Mouse (Mus musculus) lung, embryonic 15.5 days (tissue): Measurements from ENCODE around the gene Tbc1d14. TPM values are rescaled to one million over a fixed set of nuclear protein-coding genes. Genes with fewer than 3 reads are reported as not detected.

Experiments used
- ATAC-seq: fragments of 200-750 bp; cut with Nextera tagmentation; 2 replicates; pipeline ENCODE4 v1.8.0; 2017; ENCODE audit warnings: moderate number of reproducible peaks, borderline replicate concordance; ENCODE audit not compliant: low FRiP score, low TSS enrichment; ENCODE audit errors: extremely low read depth
- H3K27ac ChIP-seq: fragments of 300-500 bp; sonication (generic); 2 replicates; pipeline ENCODE4 v1.5.1; 2015; ENCODE audit warnings: moderate library complexity, mild to moderate bottlenecking, inconsistent platforms
- H3K27me3 ChIP-seq: fragments of 300-500 bp; sonication (generic); 2 replicates; pipeline ENCODE4 v1.6.1; 2015; ENCODE audit warnings: inconsistent platforms
- H3K36me3 ChIP-seq: fragments of 300-500 bp; sonication (generic); 2 replicates; pipeline ENCODE4 v1.6.1; 2015; ENCODE audit warnings: inconsistent platforms
- H3K4me1 ChIP-seq: fragments of 300-500 bp; sonication (generic); 2 replicates; pipeline ENCODE4 v1.6.1; 2015; ENCODE audit warnings: inconsistent platforms
- H3K4me2 ChIP-seq: fragments of 300-500 bp; sonication (generic); 2 replicates; pipeline ENCODE4 v1.6.1; 2015; ENCODE audit warnings: inconsistent platforms, mild to moderate bottlenecking, moderate library complexity
- H3K4me3 ChIP-seq: fragments of 300-500 bp; sonication (generic); 2 replicates; pipeline ENCODE4 v1.5.1; 2015; ENCODE audit warnings: mild to moderate bottlenecking, inconsistent platforms
- H3K9ac ChIP-seq: fragments of 300-500 bp; sonication (generic); 2 replicates; pipeline ENCODE4 v1.6.1; 2015; ENCODE audit warnings: inconsistent platforms
- H3K9me3 ChIP-seq: fragments of 300-500 bp; sonication (generic); 2 replicates; pipeline ENCODE4 v1.6.1; 2016; ENCODE audit warnings: inconsistent platforms
- WGBS: fragments of 180-500 bp; shearing (Covaris S2); methylation state at CpG from one replicate; pipeline ENCODE4 v1.1.7; 2015; 5-methylcytosine and 5-hydroxymethylcytosine counted together
- polyA plus RNA-seq: library from polyadenylated mRNA; unstranded; fragments of >200 nt; fragmentation: Nextera tagmentation; extraction: Ambion mirVana; gene quantifications from 2 replicates; pipeline ENCODE4 v1.2.1, GENCODE M21; 2015

The Tbc1d14 gene
- polyA plus RNA-seq, 1 experiment from 2014 or later, result 24.7 TPM

DNA sequence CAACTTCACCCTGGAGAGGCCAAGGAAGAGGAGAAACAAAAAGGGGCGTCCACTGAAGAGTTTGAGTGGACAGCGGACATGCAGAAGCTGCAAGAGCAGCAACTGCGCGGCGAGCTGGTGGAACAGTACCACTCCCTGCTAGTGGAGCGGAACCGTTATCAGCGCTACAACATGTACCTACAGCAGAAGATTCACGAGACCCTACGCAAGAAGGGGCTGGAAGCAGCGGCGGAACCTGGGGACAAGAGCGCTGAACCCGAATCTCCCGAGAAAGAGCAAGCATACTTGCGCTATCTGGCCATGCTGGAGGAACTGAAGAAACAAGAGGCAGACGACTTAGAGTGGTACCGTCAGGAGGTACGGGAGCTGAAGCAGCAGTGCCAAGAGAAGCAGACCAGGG, 107.8 kb downstream of the Tbc1d14 start:
- Histone ChIP-seq H3K36me3 (no peaks in the 10 kb centered on the region), H3K27me3 (peaks cover 18% of the 10 kb centered on the region), H3K27ac (no peak overlapping the region), H3K9ac (no peak overlapping the region), H3K4me3 (peak overlapping the region; percentile 94), H3K4me2 (peak overlapping the region; percentile 99), H3K9me3 (no peaks in the 10 kb centered on the region), H3K4me1 (peaks cover 24% of the 10 kb centered on the region)
- ATAC-seq, result no peak
- WGBS, result 23% methylated on average over 19 of the region's 19 CpGs

DNA sequence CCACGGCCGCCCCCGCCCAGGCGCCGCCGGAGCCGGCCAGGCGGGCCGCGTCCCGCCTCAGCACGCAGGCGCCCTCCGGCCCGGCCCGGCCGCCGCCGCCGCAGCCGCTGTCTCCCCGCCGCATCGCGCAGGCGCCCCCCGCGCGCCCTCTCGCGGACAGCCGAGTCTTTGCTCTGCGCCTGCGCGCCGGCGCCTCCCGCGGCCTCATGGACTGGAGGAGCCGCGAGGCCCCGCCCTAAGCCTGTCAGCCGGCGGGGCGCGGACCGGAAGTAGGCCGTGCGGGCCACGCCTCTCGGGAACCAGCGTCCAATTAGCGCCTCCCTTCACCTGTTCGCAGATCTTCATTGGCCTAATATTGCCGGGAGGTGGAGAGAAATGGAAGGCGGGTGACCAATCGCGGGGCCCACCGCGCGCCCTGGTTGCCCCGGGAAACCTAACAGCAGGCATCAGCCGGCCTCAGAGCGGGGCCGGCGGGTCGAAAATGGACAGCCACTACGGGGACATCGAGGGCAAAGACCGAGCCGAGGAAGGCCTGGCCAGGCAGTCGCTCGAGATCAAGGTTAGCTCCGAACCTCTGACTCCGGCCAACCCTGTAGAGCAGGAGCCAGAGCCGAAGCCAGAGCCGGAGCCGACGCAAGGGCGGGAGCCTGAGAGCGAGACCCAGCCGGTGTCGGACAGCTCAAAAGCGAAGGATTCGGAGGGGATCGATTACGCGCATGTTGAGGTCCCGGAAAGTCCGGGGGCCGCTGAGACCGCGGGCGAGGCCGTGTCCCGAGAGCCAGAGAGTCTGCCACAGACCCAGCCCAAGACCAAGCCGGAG, 108.7 kb downstream of the Tbc1d14 start, which contains the start of the genes Tada2b and Ccdc96:
Tada2b (minus strand) TSS at position 115 of the 820 bp plus-strand sequence.
Ccdc96 (plus strand) TSS at position 418 of the 820 bp plus-strand sequence.
- H3K4me3 ChIP-seq, result peak within 1 kb of the TSS; percentile 94
- H3K27me3 ChIP-seq, result peaks cover 18% of the 10 kb centered on the region
- under 1% methylated on average over 80 of the region's 97 CpGs for WGBS
- peak within 1 kb of the TSS; percentile 95 for H3K9ac ChIP-seq
- H3K4me1 ChIP-seq, result peaks cover 28% of the 10 kb centered on the region
- H3K4me2 ChIP-seq, result peak within 1 kb of the TSS; percentile 99
- peak; percentile 99 for ATAC-seq
- no peaks in the 10 kb centered on the region for H3K36me3 ChIP-seq
- H3K9me3 ChIP-seq, result no peaks in the 10 kb centered on the region
- H3K27ac ChIP-seq, result peak within 1 kb of the TSS; percentile 71

DNA sequence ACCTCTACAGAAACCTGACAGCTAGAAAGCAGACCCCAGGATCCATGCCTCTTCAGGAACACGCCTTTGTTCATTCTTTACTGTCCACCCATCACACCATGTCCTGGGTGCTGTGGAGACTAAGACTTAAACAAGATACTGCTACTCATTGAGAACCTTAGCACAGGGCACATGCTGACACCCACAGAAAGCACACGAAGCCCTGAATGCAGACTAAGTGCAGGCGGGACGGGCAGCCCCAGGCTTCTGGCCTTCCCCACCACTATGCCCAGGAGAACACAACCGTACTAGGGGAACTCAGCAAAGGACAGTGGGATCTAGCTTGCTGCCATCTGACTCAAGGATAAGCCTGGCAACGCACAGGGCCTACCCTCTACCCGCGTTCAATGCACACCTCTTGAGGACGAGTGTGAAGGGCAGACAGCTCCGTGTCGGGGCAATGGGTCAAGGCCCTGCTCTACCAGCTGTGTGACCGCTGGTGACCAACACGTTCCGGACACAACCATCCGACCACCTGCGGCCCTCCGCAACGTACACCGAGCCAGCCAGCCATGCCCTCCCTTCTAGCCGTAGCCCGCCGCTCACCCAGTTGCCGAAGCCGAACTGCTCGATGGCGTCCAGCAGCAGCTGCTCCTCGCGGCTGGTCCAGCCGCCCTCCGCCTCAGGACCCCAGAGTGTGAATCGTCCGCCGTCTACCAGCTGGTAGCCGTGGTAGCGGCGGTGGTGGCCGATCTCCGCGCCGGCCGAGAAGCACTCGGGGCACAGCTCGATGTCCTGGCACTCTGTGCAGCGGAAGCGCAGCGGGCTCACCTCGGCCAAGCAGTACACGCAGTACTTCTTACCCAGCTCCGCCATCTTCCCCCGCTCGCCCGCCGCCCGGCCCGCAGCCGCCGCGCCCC, 109.6 kb downstream of the Tbc1d14 start:
- H3K36me3 ChIP-seq, result no peaks in the 10 kb centered on the region
- WGBS, result 1% methylated on average over 52 of the region's 58 CpGs
- H3K4me3 ChIP-seq, result peak overlapping the region; percentile 94
- H3K4me2 ChIP-seq, result peak overlapping the region; percentile 92
- peak overlapping the region; percentile 71 for H3K27ac ChIP-seq
- ATAC-seq, result peak; percentile 33; the same call in 1 of the 2 replicates
- H3K4me1 ChIP-seq, result peaks cover 34% of the 10 kb centered on the region
- peaks cover 18% of the 10 kb centered on the region for H3K27me3 ChIP-seq
- H3K9me3 ChIP-seq, result no peaks in the 10 kb centered on the region
- H3K9ac ChIP-seq, result peak overlapping the region; percentile 95

DNA sequence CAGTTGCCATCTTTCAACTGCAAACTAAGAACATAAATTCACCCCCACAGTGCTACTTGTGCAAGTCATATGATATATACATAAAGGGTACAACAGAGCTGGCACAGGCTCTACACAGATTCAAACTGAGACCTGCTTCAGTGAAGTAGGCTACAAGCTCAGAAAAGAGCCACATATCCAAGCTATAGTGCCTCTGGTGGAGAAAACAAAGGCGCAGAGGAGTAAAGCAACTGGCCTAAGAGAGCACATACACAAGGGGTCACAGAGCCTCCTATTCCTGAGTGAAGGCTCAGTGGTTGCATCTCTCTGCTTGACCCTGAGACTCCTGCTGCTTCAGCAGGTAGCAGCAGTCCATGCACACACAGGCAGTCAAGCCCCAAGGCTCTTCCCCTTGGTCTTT, 112.0 kb downstream of the Tbc1d14 start:
- peaks cover 34% of the 10 kb centered on the region for H3K4me1 ChIP-seq
- no peak overlapping the region for H3K27ac ChIP-seq
- H3K9me3 ChIP-seq, result no peaks in the 10 kb centered on the region
- no peak overlapping the region for H3K9ac ChIP-seq
- H3K27me3 ChIP-seq, result peaks cover 15% of the 10 kb centered on the region
- no peak for ATAC-seq
- 0 out of 2 replicates have a peak, but pooled peaks cover 6% of the 10 kb centered on the region for H3K36me3 ChIP-seq
- WGBS, result 59% methylated on average over 1 of the region's 1 CpGs
- H3K4me2 ChIP-seq, result no peak overlapping the region
- no peak overlapping the region for H3K4me3 ChIP-seq

DNA sequence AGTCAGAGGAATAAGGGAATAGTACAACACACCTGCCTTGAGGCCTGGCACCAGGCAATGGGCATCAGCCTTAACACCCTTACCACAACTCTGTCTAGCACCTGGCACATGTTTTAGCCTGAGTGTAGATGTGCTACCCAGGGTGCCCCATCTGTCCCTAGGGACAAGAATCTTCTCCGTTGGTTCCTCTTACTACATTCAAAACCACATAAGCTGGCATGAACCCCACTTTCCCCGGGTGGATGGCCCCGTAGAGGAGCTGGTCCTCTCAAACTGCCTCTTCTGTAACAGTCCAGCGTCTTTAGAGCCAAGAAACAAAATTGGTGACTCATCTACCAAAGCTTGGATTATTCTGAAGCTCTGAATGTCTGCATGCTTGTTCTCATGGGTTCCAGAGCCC, 112.7 kb downstream of the Tbc1d14 start:
- Histone ChIP-seq H3K27ac (no peak overlapping the region), H3K27me3 (peaks cover 8% of the 10 kb centered on the region), H3K4me1 (peaks cover 33% of the 10 kb centered on the region), H3K36me3 (peaks cover 11% of the 10 kb centered on the region; the same call in 1 of the 2 replicates), H3K4me2 (no peak overlapping the region), H3K9ac (no peak overlapping the region), H3K4me3 (no peak overlapping the region), H3K9me3 (no peaks in the 10 kb centered on the region)
- WGBS, result 86% methylated on average over 4 of the region's 4 CpGs
- ATAC-seq, result no peak

DNA sequence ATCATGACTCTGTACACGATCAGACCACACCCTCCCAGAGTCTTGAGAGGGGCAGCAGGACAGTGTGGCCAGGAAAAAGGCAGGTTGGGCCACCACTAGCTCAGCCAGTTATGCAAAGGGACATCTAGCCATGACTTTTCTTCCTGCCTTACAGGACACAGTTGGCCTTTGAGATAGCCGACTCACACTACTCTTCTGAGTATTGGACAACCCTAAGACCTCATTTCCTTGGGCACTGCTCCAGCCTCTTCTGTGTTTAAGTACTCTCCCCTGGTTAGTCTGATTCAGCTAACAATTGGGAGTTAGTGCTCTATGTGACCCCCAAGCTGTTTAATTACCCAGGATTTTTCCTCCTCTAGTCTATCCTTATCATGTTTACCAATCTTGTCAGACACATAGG, 113.3 kb downstream of the Tbc1d14 start:
- no peaks in the 10 kb centered on the region for H3K9me3 ChIP-seq
- H3K27ac ChIP-seq, result no peak overlapping the region
- WGBS, result 76% methylated on average over 2 of the region's 2 CpGs
- ATAC-seq, result no peak
- no peak overlapping the region for H3K4me2 ChIP-seq
- H3K27me3 ChIP-seq, result peaks cover 1% of the 10 kb centered on the region
- H3K36me3 ChIP-seq, result peaks cover 13% of the 10 kb centered on the region; the same call in 1 of the 2 replicates
- peaks cover 26% of the 10 kb centered on the region for H3K4me1 ChIP-seq
- H3K9ac ChIP-seq, result no peak overlapping the region
- no peak overlapping the region for H3K4me3 ChIP-seq

DNA sequence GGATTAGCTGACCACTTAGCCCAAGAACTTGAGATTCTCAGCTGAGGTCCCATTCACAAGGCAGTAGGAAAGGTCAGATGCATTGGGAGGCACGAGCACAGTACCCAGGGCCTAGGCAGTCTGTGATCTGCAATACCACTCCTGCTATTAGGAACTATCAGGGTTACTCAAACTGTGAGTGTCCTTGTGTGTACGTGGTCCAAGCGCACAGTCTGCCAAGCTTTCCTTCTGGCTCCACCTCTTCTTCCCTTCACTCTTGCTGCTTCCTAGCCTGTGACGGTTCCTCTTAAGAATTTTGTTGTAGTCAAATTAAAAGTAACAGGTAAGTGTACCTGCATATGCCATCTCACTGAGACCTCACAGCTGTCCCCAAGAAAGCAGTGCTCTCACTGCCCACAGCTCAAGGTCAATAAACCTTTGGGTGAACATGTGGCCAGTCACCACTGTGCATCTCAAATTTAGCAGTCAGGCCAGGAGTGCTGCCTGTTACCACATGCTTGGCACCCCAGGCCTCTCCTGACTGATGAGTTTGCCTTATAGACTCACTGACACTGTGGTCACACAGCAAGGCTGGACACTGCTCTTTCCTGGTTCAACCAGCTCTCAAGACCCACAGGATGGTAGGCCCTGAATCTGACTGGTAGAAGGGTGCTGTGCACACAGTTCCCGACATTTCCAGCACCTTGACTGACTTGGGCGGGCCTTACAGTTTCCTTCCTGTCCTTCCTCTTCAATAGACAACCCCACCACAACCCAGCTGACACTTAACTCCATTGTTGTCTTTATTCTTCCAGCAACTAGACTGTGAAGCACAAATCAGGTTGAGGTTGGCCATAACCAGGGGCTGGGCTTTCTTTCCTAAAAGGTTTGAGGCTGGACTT, 114.3 kb downstream of the Tbc1d14 start:
- H3K9ac ChIP-seq, result no peak overlapping the region
- 84% methylated on average over 6 of the region's 6 CpGs for WGBS
- peaks cover 24% of the 10 kb centered on the region for H3K4me1 ChIP-seq
- H3K9me3 ChIP-seq, result no peaks in the 10 kb centered on the region
- ATAC-seq, result no peak
- H3K4me3 ChIP-seq, result no peak overlapping the region
- H3K27me3 ChIP-seq, result no peaks in the 10 kb centered on the region
- H3K36me3 ChIP-seq, result peaks cover 18% of the 10 kb centered on the region; the same call in 1 of the 2 replicates
- H3K27ac ChIP-seq, result no peak overlapping the region
- H3K4me2 ChIP-seq, result no peak overlapping the region

DNA sequence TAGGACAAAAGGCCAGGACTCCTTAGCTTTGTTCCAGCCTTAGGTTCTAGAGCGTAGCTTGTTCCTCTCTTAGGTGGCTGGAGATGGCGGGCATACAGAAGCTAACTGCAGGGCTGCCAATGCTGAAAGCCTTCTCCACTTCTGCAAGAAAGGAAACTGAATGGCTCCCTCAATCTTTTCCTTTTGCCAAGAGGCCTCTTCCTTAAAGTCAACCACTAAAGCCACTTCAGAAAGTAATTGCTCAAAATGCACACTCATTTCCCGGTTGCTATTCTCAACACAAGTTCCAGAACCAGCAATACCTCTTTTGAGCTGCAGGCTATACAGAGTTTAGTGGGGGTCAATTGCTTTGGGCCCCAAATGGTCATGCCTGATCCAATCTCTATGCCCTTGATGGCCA, 115.6 kb downstream of the Tbc1d14 start:
- ATAC-seq, result no peak
- no peak overlapping the region for H3K4me3 ChIP-seq
- peaks cover 28% of the 10 kb centered on the region for H3K36me3 ChIP-seq
- no peak overlapping the region for H3K4me2 ChIP-seq
- 86% methylated on average over 3 of the region's 3 CpGs for WGBS
- H3K27me3 ChIP-seq, result no peaks in the 10 kb centered on the region
- peaks cover 15% of the 10 kb centered on the region for H3K4me1 ChIP-seq
- no peaks in the 10 kb centered on the region for H3K9me3 ChIP-seq
- no peak overlapping the region for H3K9ac ChIP-seq
- H3K27ac ChIP-seq, result no peak overlapping the region

DNA sequence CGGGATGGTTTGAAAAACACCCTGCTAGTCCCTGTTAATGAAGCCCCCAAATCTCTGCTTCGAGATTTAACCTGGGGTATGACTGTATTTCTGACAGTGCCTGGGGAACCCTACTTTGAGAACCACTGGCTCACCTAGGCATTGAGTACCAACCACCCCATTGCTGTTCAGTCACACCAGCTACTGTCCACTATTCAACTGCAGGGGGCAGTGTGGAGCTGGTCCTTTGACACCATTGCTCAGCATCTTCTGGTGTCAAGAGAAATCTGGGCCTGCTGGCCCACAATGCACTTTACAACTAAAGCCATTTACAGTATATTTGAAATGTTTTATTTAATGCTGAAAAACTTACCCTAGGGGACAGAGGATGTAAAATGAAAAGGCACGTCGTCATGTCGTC, 118.8 kb downstream of the Tbc1d14 start:
- Histone ChIP-seq H3K36me3 (peaks cover 60% of the 10 kb centered on the region), H3K9me3 (no peaks in the 10 kb centered on the region), H3K9ac (no peak overlapping the region), H3K27me3 (no peaks in the 10 kb centered on the region), H3K27ac (no peak overlapping the region), H3K4me3 (no peak overlapping the region), H3K4me1 (0 out of 2 replicates have a peak, but pooled peaks cover 5% of the 10 kb centered on the region), H3K4me2 (no peak overlapping the region)
- ATAC-seq, result 0 out of 2 replicates have a peak, but pooled peaks have one; percentile 57
- WGBS, result 86% methylated on average over 5 of the region's 5 CpGs

DNA sequence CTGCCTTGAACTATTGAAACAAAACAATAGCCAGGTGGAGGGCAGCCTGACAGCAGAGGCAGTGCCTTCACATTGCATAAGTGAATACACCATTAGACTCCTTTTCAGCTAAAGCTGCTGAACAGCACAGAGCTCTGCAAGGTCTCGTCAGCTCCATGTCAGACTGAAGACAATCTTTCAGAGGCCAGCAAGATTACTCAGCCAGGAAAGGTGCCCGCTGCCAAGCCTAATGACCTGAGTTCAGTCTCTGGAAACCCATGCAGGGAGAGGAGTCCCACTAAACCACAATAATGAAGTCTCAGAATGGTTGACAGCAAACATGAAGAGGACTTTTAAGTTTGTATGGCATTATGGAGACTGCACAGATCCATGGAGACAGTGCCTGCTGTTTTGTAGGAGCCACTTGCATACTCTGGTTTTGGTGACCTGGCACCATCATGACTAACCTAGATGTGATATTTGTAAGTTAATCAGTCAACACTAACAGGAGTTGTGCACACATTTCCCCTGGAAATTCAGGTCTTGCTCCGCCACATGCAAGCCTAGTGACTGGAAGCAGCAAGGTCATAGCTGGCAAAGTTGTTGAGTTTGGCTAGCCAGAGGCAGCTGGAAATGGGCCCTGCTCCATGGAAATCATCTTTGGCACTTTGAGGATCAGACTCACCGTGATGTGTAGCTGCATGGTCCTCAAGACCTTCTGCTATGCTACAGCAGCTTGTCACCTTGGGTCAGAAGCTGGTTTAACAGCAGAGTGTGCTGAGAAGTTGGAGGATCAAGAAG, 120.0 kb downstream of the Tbc1d14 start:
- H3K4me2 ChIP-seq, result no peak overlapping the region
- no peaks in the 10 kb centered on the region for H3K4me1 ChIP-seq
- H3K4me3 ChIP-seq, result no peak overlapping the region
- peaks cover 61% of the 10 kb centered on the region for H3K36me3 ChIP-seq
- H3K9ac ChIP-seq, result no peak overlapping the region
- H3K27me3 ChIP-seq, result no peaks in the 10 kb centered on the region
- no peak for ATAC-seq
- WGBS, result 82% methylated on average over 4 of the region's 4 CpGs
- H3K27ac ChIP-seq, result no peak overlapping the region
- no peaks in the 10 kb centered on the region for H3K9me3 ChIP-seq
